Mouse (Mus musculus): ENCODE measurements around the gene Hba-a1. TPM values are rescaled to one million over a fixed set of nuclear protein-coding genes. Genes with fewer than 3 reads are reported as not detected.

Hba-a1 gene
- polyA plus RNA-seq, 1 experiment from 2014 or later, result 2,861 TPM

- no peak overlapping the region for H3K4me2 ChIP-seq (replicated peaks; ENCODE audit: low read depth, low read length)
- no peaks in the 10 kb centered on the region for H3K9me3 ChIP-seq (ENCODE audit: control insufficient read depth, low read length)
- H3K27ac ChIP-seq (ENCODE audit: low read depth, low read length), result no peak overlapping the region
- DNase-seq (ENCODE audit: low spot score) (no peak), ATAC-seq (ENCODE audit: low FRiP score) (no peak)
- no peaks in the 10 kb centered on the region for H3K4me1 ChIP-seq (replicated peaks; ENCODE audit: control insufficient read depth, insufficient read depth, low read length)
- no peak overlapping the region for H3K9ac ChIP-seq (ENCODE audit: low read depth, low read length)
- 87% methylated on average over 1 of the region's 1 CpGs for WGBS
- H3K4me3 ChIP-seq (ENCODE audit: low read depth, low read length), result no peak overlapping the region
- H3K36me3 ChIP-seq (ENCODE audit: control insufficient read depth, insufficient read depth, low read length), result no peaks in the 10 kb centered on the region
- peaks cover 6% of the 10 kb centered on the region; the same call in 1 of the 2 replicates for H3K27me3 ChIP-seq (ENCODE audit: control insufficient read depth, insufficient read depth, low read length)
Observed at GRCm38 (mm10) chr11:32303455-32303854, 20.1 kb downstream of the Hba-a1 start.

- ATAC-seq (ENCODE audit: low FRiP score) (no peak), DNase-seq (ENCODE audit: low spot score) (no peak)
- H3K4me1 ChIP-seq (replicated peaks; ENCODE audit: control insufficient read depth, insufficient read depth, low read length), result no peaks in the 10 kb centered on the region
- H3K36me3 ChIP-seq (ENCODE audit: control insufficient read depth, insufficient read depth, low read length), result no peaks in the 10 kb centered on the region
- no peak overlapping the region for H3K4me2 ChIP-seq (replicated peaks; ENCODE audit: low read depth, low read length)
- H3K9me3 ChIP-seq (ENCODE audit: control insufficient read depth, low read length), result no peaks in the 10 kb centered on the region
- no peak overlapping the region for H3K9ac ChIP-seq (ENCODE audit: low read depth, low read length)
- 88% methylated on average over 1 of the region's 1 CpGs for WGBS
- no peaks in the 10 kb centered on the region for H3K27me3 ChIP-seq (ENCODE audit: control insufficient read depth, insufficient read depth, low read length)
- no peak overlapping the region for H3K4me3 ChIP-seq (ENCODE audit: low read depth, low read length)
- H3K27ac ChIP-seq (ENCODE audit: low read depth, low read length), result no peak overlapping the region
Observed at GRCm38 (mm10) chr11:32307006-32307405, 23.7 kb downstream of the Hba-a1 start.

- H3K36me3 ChIP-seq (ENCODE audit: control insufficient read depth, insufficient read depth, low read length), result no peaks in the 10 kb centered on the region
- WGBS, result 35% methylated on average over 4 of the region's 4 CpGs
Observed at GRCm38 (mm10) chr11:32309446-32309845, 26.1 kb downstream of the Hba-a1 start.

GRCm38 (mm10) chr11:32309928-32310327 lies 26.6 kb downstream of the Hba-a1 start:
- no peaks in the 10 kb centered on the region for H3K36me3 ChIP-seq (ENCODE audit: control insufficient read depth, insufficient read depth, low read length)
- no peak overlapping the region for H3K9ac ChIP-seq (ENCODE audit: low read depth, low read length)
- no peak overlapping the region for H3K4me3 ChIP-seq (ENCODE audit: low read depth, low read length)
- no peak overlapping the region for H3K27ac ChIP-seq (ENCODE audit: low read depth, low read length)
- H3K4me2 ChIP-seq (replicated peaks; ENCODE audit: low read depth, low read length), result no peak overlapping the region
- DNase-seq (ENCODE audit: low spot score) (no peak), ATAC-seq (ENCODE audit: low FRiP score) (no peak)
- 78% methylated on average over 3 of the region's 3 CpGs for WGBS
- no peaks in the 10 kb centered on the region for H3K4me1 ChIP-seq (replicated peaks; ENCODE audit: control insufficient read depth, insufficient read depth, low read length)
- no peaks in the 10 kb centered on the region for H3K9me3 ChIP-seq (ENCODE audit: control insufficient read depth, low read length)
- no peaks in the 10 kb centered on the region for H3K27me3 ChIP-seq (ENCODE audit: control insufficient read depth, insufficient read depth, low read length)

More at GRCm38 (mm10) chr11:32309446-32309845, 26.1 kb downstream of the Hba-a1 start:
- H3K9me3 ChIP-seq (ENCODE audit: control insufficient read depth, low read length), result no peaks in the 10 kb centered on the region
- DNase-seq (ENCODE audit: low spot score) (no peak), ATAC-seq (ENCODE audit: low FRiP score) (no peak)
- H3K4me1 ChIP-seq (replicated peaks; ENCODE audit: control insufficient read depth, insufficient read depth, low read length), result no peaks in the 10 kb centered on the region
- H3K4me2 ChIP-seq (replicated peaks; ENCODE audit: low read depth, low read length), result no peak overlapping the region
- H3K4me3 ChIP-seq (ENCODE audit: low read depth, low read length), result no peak overlapping the region
- no peaks in the 10 kb centered on the region for H3K27me3 ChIP-seq (ENCODE audit: control insufficient read depth, insufficient read depth, low read length)
- no peak overlapping the region for H3K9ac ChIP-seq (ENCODE audit: low read depth, low read length)
- H3K27ac ChIP-seq (ENCODE audit: low read depth, low read length), result no peak overlapping the region

- H3K36me3 ChIP-seq (ENCODE audit: control insufficient read depth, insufficient read depth, low read length), result no peaks in the 10 kb centered on the region
- no peak overlapping the region for H3K27ac ChIP-seq (ENCODE audit: low read depth, low read length)
- WGBS, result 91% methylated on average over 3 of the region's 3 CpGs
- no peak overlapping the region for H3K4me2 ChIP-seq (replicated peaks; ENCODE audit: low read depth, low read length)
- no peaks in the 10 kb centered on the region for H3K27me3 ChIP-seq (ENCODE audit: control insufficient read depth, insufficient read depth, low read length)
- H3K4me1 ChIP-seq (replicated peaks; ENCODE audit: control insufficient read depth, insufficient read depth, low read length), result no peaks in the 10 kb centered on the region
- DNase-seq (ENCODE audit: low spot score) (no peak), ATAC-seq (ENCODE audit: low FRiP score) (no peak)
- no peak overlapping the region for H3K4me3 ChIP-seq (ENCODE audit: low read depth, low read length)
- no peak overlapping the region for H3K9ac ChIP-seq (ENCODE audit: low read depth, low read length)
- no peaks in the 10 kb centered on the region for H3K9me3 ChIP-seq (ENCODE audit: control insufficient read depth, low read length)
Observed at GRCm38 (mm10) chr11:32316009-32316408, 32.7 kb downstream of the Hba-a1 start.

GRCm38 (mm10) chr11:32320507-32321195 lies 37.3 kb downstream of the Hba-a1 start:
- DNase-seq (ENCODE audit: low spot score) (no peak), ATAC-seq (ENCODE audit: low FRiP score) (0 out of 2 replicates have a peak, but pooled peaks have one; percentile 38)
- Histone ChIP-seq H3K27ac (ENCODE audit: low read depth, low read length) (no peak overlapping the region), H3K27me3 (ENCODE audit: control insufficient read depth, insufficient read depth, low read length) (no peaks in the 10 kb centered on the region), H3K4me2 (replicated peaks; ENCODE audit: low read depth, low read length) (no peak overlapping the region), H3K4me3 (ENCODE audit: low read depth, low read length) (no peak overlapping the region), H3K4me1 (replicated peaks; ENCODE audit: control insufficient read depth, insufficient read depth, low read length) (no peaks in the 10 kb centered on the region), H3K9me3 (ENCODE audit: control insufficient read depth, low read length) (no peaks in the 10 kb centered on the region), H3K36me3 (ENCODE audit: control insufficient read depth, insufficient read depth, low read length) (no peaks in the 10 kb centered on the region), H3K9ac (ENCODE audit: low read depth, low read length) (no peak overlapping the region)
- WGBS, result 67% methylated on average over 11 of the region's 11 CpGs

GRCm38 (mm10) chr11:32321196-32321565 lies 37.9 kb downstream of the Hba-a1 start:
- Histone ChIP-seq H3K9ac (ENCODE audit: low read depth, low read length) (no peak overlapping the region), H3K27ac (ENCODE audit: low read depth, low read length) (no peak overlapping the region), H3K4me2 (replicated peaks; ENCODE audit: low read depth, low read length) (no peak overlapping the region), H3K4me3 (ENCODE audit: low read depth, low read length) (no peak overlapping the region), H3K36me3 (ENCODE audit: control insufficient read depth, insufficient read depth, low read length) (no peaks in the 10 kb centered on the region), H3K4me1 (replicated peaks; ENCODE audit: control insufficient read depth, insufficient read depth, low read length) (no peaks in the 10 kb centered on the region), H3K9me3 (ENCODE audit: control insufficient read depth, low read length) (no peaks in the 10 kb centered on the region), H3K27me3 (ENCODE audit: control insufficient read depth, insufficient read depth, low read length) (no peaks in the 10 kb centered on the region)
- WGBS, result 45% methylated on average over 8 of the region's 8 CpGs
- 0 out of 2 replicates have a peak, but pooled peaks have one; percentile 35 for ATAC-seq (ENCODE audit: low FRiP score)
- peak; percentile 80 for DNase-seq (ENCODE audit: low spot score)

- Histone ChIP-seq H3K9ac (ENCODE audit: low read depth, low read length) (no peak overlapping the region), H3K4me1 (replicated peaks; ENCODE audit: control insufficient read depth, insufficient read depth, low read length) (no peaks in the 10 kb centered on the region), H3K27me3 (ENCODE audit: control insufficient read depth, insufficient read depth, low read length) (no peaks in the 10 kb centered on the region), H3K27ac (ENCODE audit: low read depth, low read length) (no peak overlapping the region), H3K4me2 (replicated peaks; ENCODE audit: low read depth, low read length) (no peak overlapping the region), H3K9me3 (ENCODE audit: control insufficient read depth, low read length) (no peaks in the 10 kb centered on the region), H3K4me3 (ENCODE audit: low read depth, low read length) (no peak overlapping the region), H3K36me3 (ENCODE audit: control insufficient read depth, insufficient read depth, low read length) (no peaks in the 10 kb centered on the region)
- DNase-seq (ENCODE audit: low spot score) (peak; percentile 96), ATAC-seq (ENCODE audit: low FRiP score) (peak; percentile 76)
- 11% methylated on average over 15 of the region's 15 CpGs for WGBS
Observed at GRCm38 (mm10) chr11:32324609-32325008, 41.3 kb downstream of the Hba-a1 start.

GRCm38 (mm10) chr11:32331075-32331474 lies 47.8 kb downstream of the Hba-a1 start:
- ATAC-seq (ENCODE audit: low FRiP score), result no peak

More at GRCm38 (mm10) chr11:32331075-32331474, 47.8 kb downstream of the Hba-a1 start:
- Histone ChIP-seq H3K27me3 (ENCODE audit: control insufficient read depth, insufficient read depth, low read length) (no peaks in the 10 kb centered on the region), H3K9ac (ENCODE audit: low read depth, low read length) (no peak overlapping the region), H3K36me3 (ENCODE audit: control insufficient read depth, insufficient read depth, low read length) (no peaks in the 10 kb centered on the region), H3K9me3 (ENCODE audit: control insufficient read depth, low read length) (no peaks in the 10 kb centered on the region), H3K27ac (ENCODE audit: low read depth, low read length) (no peak overlapping the region), H3K4me1 (replicated peaks; ENCODE audit: control insufficient read depth, insufficient read depth, low read length) (0 out of 2 replicates have a peak, but pooled peaks cover 2% of the 10 kb centered on the region), H3K4me3 (ENCODE audit: low read depth, low read length) (no peak overlapping the region), H3K4me2 (replicated peaks; ENCODE audit: low read depth, low read length) (no peak overlapping the region)
- DNase-seq (ENCODE audit: low spot score), result no peak
- 54% methylated on average over 6 of the region's 6 CpGs for WGBS

Measured in hindbrain, embryonic 11.5 days (tissue).